Mouse (Mus musculus): ENCODE results near the gene Crebrf. TPM values are rescaled to one million over a fixed set of nuclear protein-coding genes. Genes with fewer than 3 reads are reported as not detected.

The Crebrf gene
- total and polyA plus RNA-seq, 3 experiments: 5.8 to 8.1 (median 6.8) TPM

DNA sequence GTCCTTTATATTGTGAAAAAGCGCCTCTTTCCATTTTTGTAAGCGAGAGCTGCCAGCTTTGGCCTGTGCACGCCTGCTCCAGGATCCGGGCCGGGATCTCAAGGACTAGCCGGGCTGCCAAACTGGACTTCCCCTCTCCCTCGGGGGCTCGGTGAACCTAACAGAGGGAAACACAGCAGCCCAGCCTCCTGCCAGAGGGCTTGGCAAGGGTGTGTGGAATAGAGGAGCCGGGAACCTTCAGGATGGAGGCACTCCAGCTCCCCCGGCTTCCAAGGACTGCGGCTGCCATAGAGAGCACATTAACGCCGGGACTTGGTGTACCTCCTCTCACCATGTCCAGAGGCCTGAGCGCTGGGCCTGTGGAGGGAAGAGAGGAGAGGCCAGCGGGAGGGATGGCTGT lies 76.6 kb downstream of the Crebrf start:
- Histone ChIP-seq H3K9me3 (replicated peaks; ENCODE audit: low read length) (no peaks in the 10 kb centered on the region), H3K9ac (ENCODE audit: insufficient read depth, low read depth) (no peak overlapping the region), H3K4me1 (ENCODE audit: control insufficient read depth in 1 of 2, insufficient read depth in 2 of 2) (peaks cover 41 to 75% of the 10 kb centered on the region in 2 experiments), H3K79me2 (replicated peaks; ENCODE audit: control insufficient read depth, extremely low read depth, insufficient read depth, poor library complexity, severe bottlenecking) (no peaks in the 10 kb centered on the region), H3K4me2 (ENCODE audit: insufficient read depth, low read depth, poor library complexity, severe bottlenecking) (no peak overlapping the region), H3K27ac (ENCODE audit: insufficient read depth, low read depth) (peak overlapping the region; percentile 99; the same call in 1 of the 2 replicates), H3K36me3 (replicated peaks in 1 of 2; ENCODE audit: control insufficient read depth in 1 of 2, insufficient read depth in 1 of 2, low read length in 1 of 2) (peaks cover 26 to 37% of the 10 kb centered on the region in 2 experiments), H3K27me3 (replicated peaks) (no peaks in the 10 kb centered on the region), H3K4me3 (replicated peaks in 1 of 3; ENCODE audit: low read depth in 2 of 3, low read length in 2 of 3, poor library complexity in 1 of 3) (no peak overlapping the region)
- TF ChIP-seq IRF4 (IDR thresholded peaks at IDR 0.05; ENCODE audit: low read depth, low read length) (no peak), ZMIZ1 (IDR thresholded peaks at IDR 0.05; ENCODE audit: low read depth, low read length) (no peak), ZC3H11A (IDR thresholded peaks at IDR 0.05; ENCODE audit: low read depth, low read length) (no peak), BHLHE40 (IDR thresholded peaks at IDR 0.05; ENCODE audit: low read depth, low read length) (no peak), USF2 (conservative IDR thresholded peaks at IDR 0.05; ENCODE audit: low read depth, low read length) (no peak), TBP (conservative IDR thresholded peaks at IDR 0.05; ENCODE audit: low read depth, low read length) (no peak), NELFE (IDR thresholded peaks at IDR 0.05; ENCODE audit: low read depth, low read length) (no peak), TCF12 (IDR thresholded peaks at IDR 0.05; ENCODE audit: low read depth, low read length) (no peak), ELF1 (IDR thresholded peaks at IDR 0.05; ENCODE audit: low read depth, low read length) (no peak), GABPA (IDR thresholded peaks at IDR 0.05; ENCODE audit: insufficient replicate concordance, low read depth, low read length) (no peak), MEF2A (IDR thresholded peaks at IDR 0.05; ENCODE audit: borderline replicate concordance, low read depth, low read length) (no peak), ETS1 (conservative IDR thresholded peaks at IDR 0.05; ENCODE audit: low read depth, low read length) (no peak), SIN3A (IDR thresholded peaks at IDR 0.05; ENCODE audit: low read length) (no peak), MAZ (IDR thresholded peaks at IDR 0.05; ENCODE audit: low read depth, low read length) (no peak), POLR2AphosphoS2 (IDR thresholded peaks at IDR 0.05; ENCODE audit: low read depth, low read length) (no peak), CHD2 (IDR thresholded peaks at IDR 0.05; ENCODE audit: low read length) (no peak), JUN (IDR thresholded peaks at IDR 0.05; ENCODE audit: insufficient read depth, low read depth, low read length) (no peak), CTCF (conservative IDR thresholded peaks at IDR 0.05 in 1 of 2, IDR thresholded peaks at IDR 0.05 in 1 of 2; ENCODE audit: low read depth in 2 of 2, low read length in 2 of 2) (no peak), SMC3 (IDR thresholded peaks at IDR 0.05; ENCODE audit: low read depth, low read length) (no peak), MAX (IDR thresholded peaks at IDR 0.05; ENCODE audit: low read length) (no peak)
- dilution Hi-C loops (cut with MboI; ENCODE audit: extremely low pct_ligation_motif_present, extremely low pct_unique_long_range_greater_than_20kb, low sequenced_read_pairs) (no loop called here), in situ Hi-C loops (cut with MboI; ENCODE audit: low pct_ligation_motif_present, low pct_unique_long_range_greater_than_20kb, low sequenced_read_pairs) (no loop called here)
- no peak for DNase-seq (ENCODE audit: extremely low read depth)

DNA sequence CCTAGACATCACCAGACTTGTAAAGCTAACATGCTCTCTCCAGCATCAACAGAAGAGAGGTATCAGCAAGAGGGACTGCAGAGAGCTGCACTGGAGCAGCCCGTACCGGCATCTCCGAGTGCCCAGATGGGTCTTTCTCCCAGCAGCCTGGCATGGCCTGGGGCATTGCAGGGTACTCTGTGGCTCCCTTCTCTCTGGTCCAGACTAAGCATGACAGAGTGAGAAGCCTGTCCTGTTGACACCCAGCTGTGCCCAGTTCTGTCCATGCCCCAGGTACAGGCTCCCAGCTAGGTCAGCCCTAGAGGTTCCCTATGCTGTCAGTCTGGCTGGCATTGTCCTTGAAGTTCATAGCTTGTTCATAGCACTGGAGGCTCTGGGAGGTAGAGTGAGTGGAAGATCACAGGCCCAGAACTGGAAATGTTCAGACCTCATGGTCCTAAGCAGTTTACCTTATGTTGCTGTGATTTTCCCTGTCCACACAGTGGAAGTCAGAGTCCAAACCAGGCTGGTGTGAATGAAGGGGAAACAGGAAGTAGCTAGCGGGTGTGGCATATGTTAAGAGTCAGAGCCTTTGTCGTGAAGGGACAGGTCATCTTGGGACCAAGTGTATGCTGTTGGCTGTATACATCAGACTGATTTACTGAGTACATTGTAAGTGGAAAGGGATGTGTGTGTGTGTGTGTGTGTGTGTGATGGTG lies 77.8 kb downstream of the Crebrf start:
- TF ChIP-seq ELF1 (IDR thresholded peaks at IDR 0.05; ENCODE audit: low read depth, low read length): 0 out of 2 replicates have a peak, but pooled peaks have one; percentile 21
- no peak for TF ChIP-seq JUND (conservative IDR thresholded peaks at IDR 0.05; ENCODE audit: low read depth, low read length)
- TF ChIP-seq USF2 (conservative IDR thresholded peaks at IDR 0.05; ENCODE audit: low read depth, low read length): no peak
- no peak for TF ChIP-seq RCOR1 (conservative IDR thresholded peaks at IDR 0.05; ENCODE audit: low read depth, low read length)
- TF ChIP-seq NRF1 (IDR thresholded peaks at IDR 0.05; ENCODE audit: low read depth, low read length): no peak
- no peak for TF ChIP-seq ZNF384 (IDR thresholded peaks at IDR 0.05; ENCODE audit: low read depth, low read length)
- no peak for TF ChIP-seq MAFK (IDR thresholded peaks at IDR 0.05; ENCODE audit: insufficient replicate concordance, low read length)
- TF ChIP-seq SIN3A (IDR thresholded peaks at IDR 0.05; ENCODE audit: low read length): no peak
- Histone ChIP-seq H3K4me2 (ENCODE audit: insufficient read depth, low read depth, poor library complexity, severe bottlenecking) (no peak overlapping the region), H3K36me3 (replicated peaks in 1 of 2; ENCODE audit: control insufficient read depth in 1 of 2, insufficient read depth in 1 of 2, low read length in 1 of 2) (peaks cover 22 to 31% of the 10 kb centered on the region in 2 experiments), H3K9ac (ENCODE audit: insufficient read depth, low read depth) (no peak overlapping the region), H3K9me3 (replicated peaks; ENCODE audit: low read length) (no peaks in the 10 kb centered on the region), H3K79me2 (replicated peaks; ENCODE audit: control insufficient read depth, extremely low read depth, insufficient read depth, poor library complexity, severe bottlenecking) (no peaks in the 10 kb centered on the region), H3K4me3 (replicated peaks in 1 of 3; ENCODE audit: low read depth in 2 of 3, low read length in 2 of 3, poor library complexity in 1 of 3) (no peak overlapping the region), H3K4me1 (ENCODE audit: control insufficient read depth in 1 of 2, insufficient read depth in 2 of 2) (peaks cover 47 to 77% of the 10 kb centered on the region in 2 experiments), H3K27ac (ENCODE audit: insufficient read depth, low read depth) (0 out of 2 replicates have a peak overlapping the region, but pooled peaks have one; percentile 9), H3K27me3 (replicated peaks) (no peaks in the 10 kb centered on the region)
- in situ Hi-C loops (cut with MboI; ENCODE audit: low pct_ligation_motif_present, low pct_unique_long_range_greater_than_20kb, low sequenced_read_pairs) (no loop called here), dilution Hi-C loops (cut with MboI; ENCODE audit: extremely low pct_ligation_motif_present, extremely low pct_unique_long_range_greater_than_20kb, low sequenced_read_pairs) (no loop called here)
- DNase-seq (ENCODE audit: extremely low read depth): no peak

Data from CH12.LX (cell line).